ENCODE assay signal across 8 mouse cellular contexts in the genomic region with DNA sequence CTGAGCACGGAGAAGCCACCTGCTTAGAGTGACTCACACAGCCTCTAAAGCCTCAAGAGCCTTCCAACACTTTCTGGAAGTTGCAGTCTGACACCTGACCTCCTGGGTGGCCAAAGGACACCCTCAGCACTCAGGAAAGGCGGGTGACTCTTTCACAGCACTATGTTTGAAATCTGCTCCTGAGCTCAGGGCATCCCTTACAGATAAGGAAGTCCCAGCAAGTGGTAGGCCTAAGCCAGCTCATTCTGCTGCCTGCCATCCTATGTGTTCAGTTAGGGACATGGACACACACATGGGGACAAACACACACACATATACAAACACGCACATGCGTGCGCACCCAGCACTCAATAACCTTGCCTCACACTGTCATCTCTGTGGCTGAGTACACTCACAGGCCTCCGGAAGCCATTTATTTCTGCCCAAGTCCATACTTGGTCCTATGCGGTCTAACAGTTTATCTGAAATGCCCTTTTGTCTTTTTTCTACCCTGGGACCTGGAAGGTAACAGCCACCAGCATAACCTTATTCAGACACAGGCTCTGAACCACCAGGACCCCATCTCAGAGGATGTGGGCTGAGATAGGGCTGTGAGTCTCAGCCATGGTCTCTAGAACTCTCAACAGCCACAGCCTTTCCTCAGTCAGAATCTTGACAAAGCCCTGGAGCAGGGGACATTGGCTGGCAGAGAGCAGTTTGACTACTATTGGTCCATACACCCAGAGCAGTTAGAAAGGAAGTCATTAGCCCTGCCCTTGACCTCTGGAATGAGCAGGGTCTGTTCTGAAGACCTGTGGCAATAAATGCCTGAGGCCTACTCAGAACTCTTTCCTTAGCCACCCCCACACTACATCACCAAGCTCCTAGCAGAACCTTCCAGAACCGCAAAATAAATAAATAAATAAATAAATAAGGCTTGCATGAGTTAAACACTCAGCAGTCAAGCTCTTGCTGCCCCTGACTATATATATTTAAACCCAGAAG. TPM values are rescaled to one million over a fixed set of nuclear protein-coding genes. Genes with fewer than 3 reads are reported as not detected.
DNase-seq lines count a peak whose midpoint lies in the region; ATAC-seq and TF ChIP-seq lines count a peak whose summit lies in the region.

No protein-coding gene starts in this region.

- H3K4me3 ChIP-seq in spleen, adult 2 months (ENCODE audit: extremely low read depth, insufficient read depth, insufficient read length), result no peak overlapping the region
- no peak overlapping the region for H3K4me3 ChIP-seq in limb, embryonic 14.5 days (replicated peaks; ENCODE audit: low read length)

- no peak for ATAC-seq in limb, embryonic 14.5 days (ENCODE audit: low FRiP score, low read depth)

- no peak for TF ChIP-seq POLR2A in spleen, adult 2 months (IDR thresholded peaks at IDR 0.05; ENCODE audit: low read depth, low read length)
- TF ChIP-seq POLR2A in limb, embryonic 14.5 days (IDR thresholded peaks at IDR 0.05; ENCODE audit: borderline replicate concordance, extremely low read depth, insufficient read depth, insufficient read length), result no peak

- H3K36me3 ChIP-seq in spleen, adult 2 months (ENCODE audit: control insufficient read depth, insufficient read depth, low read length), result peaks cover 52% of the 10 kb centered on the region
- H3K36me3 ChIP-seq in limb, embryonic 14.5 days (ENCODE audit: control insufficient read depth, insufficient read depth, low read length), result peaks cover 53% of the 10 kb centered on the region

- peak; percentile 29 for DNase-seq in embryo, embryonic 10 days (ENCODE audit: low spot score)
- DNase-seq in embryo, embryonic 9.5 days (ENCODE audit: extremely low spot score), result no peak
- DNase-seq in spleen, adult 2 months (ENCODE audit: low read depth in 1 of 2, low spot score in 2 of 2), result no peak
- DNase-seq in spleen, postnatal 14 days (ENCODE audit: low spot score in 2 of 2), result no peak
- no peak for DNase-seq in limb, embryonic 14.5 days (ENCODE audit: low spot score)
- DNase-seq in thymus, postnatal 4 days, result peak; percentile 43
- no peak for DNase-seq in cerebellum, postnatal 10 days
- no peak for DNase-seq in gastrocnemius, postnatal 4 days (ENCODE audit: low spot score in 2 of 2)

- no peak for TF ChIP-seq CTCF in spleen, adult 2 months (IDR thresholded peaks at IDR 0.05; ENCODE audit: extremely low read depth, insufficient read depth, insufficient read length, insufficient replicate concordance)

- no peak overlapping the region for H3K4me2 ChIP-seq in limb, embryonic 14.5 days (replicated peaks; ENCODE audit: low read depth, low read length, severe bottlenecking)

- WGBS in spleen, adult 2 months, result 67% methylated on average over 8 of the region's 8 CpGs
- 80% methylated on average over 8 of the region's 8 CpGs for WGBS in limb, embryonic 14.5 days

- no peaks in the 10 kb centered on the region for H3K27me3 ChIP-seq in spleen, adult 2 months (ENCODE audit: control insufficient read depth, insufficient read depth, low read length)
- H3K27me3 ChIP-seq in limb, embryonic 14.5 days (ENCODE audit: control insufficient read depth, insufficient read depth, low read length), result no peaks in the 10 kb centered on the region

- peaks cover 58% of the 10 kb centered on the region for H3K4me1 ChIP-seq in spleen, adult 2 months (ENCODE audit: control insufficient read depth, insufficient read depth, insufficient read length)
- peaks cover 47% of the 10 kb centered on the region for H3K4me1 ChIP-seq in limb, embryonic 14.5 days (ENCODE audit: control insufficient read depth, insufficient read depth, low read length)

- no peak overlapping the region for H3K9ac ChIP-seq in limb, embryonic 14.5 days (ENCODE audit: low read depth, low read length, severe bottlenecking)

- peak overlapping the region; percentile 69 for H3K27ac ChIP-seq in spleen, adult 2 months (ENCODE audit: insufficient read depth, low read length)
- H3K27ac ChIP-seq in limb, embryonic 14.5 days (replicated peaks; ENCODE audit: low read depth, low read length), result peak overlapping the region; percentile 79

- H3K9me3 ChIP-seq in limb, embryonic 14.5 days (ENCODE audit: control insufficient read depth, low read length), result no peaks in the 10 kb centered on the region

RNA-seq across cellular contexts. Expression of gene Myh9, which starts 42.2 kb away (rescaled TPM):
- polyA plus RNA-seq in spleen, adult 2 months (2012; rRNA removed), result 138 and 142 TPM in 2 replicates
- 38.7 and 46.7 TPM in 2 replicates for polyA plus RNA-seq in limb, embryonic 14.5 days (2012; rRNA removed)
- 53.2 and 54.6 TPM in 2 replicates for polyA plus RNA-seq in limb, embryonic 14.5 days (2014; fragmentation: Nextera tagmentation; extraction: Ambion mirVana)
- 100 to 1,000 TPM; 171 to 187 TPM for total RNA-seq in gastrocnemius, postnatal 4 days (2021)

RNA-seq across cellular contexts. Expression of gene Apol8, which starts 43.0 kb away (rescaled TPM):
- 4.3 and 5.9 TPM in 2 replicates for polyA plus RNA-seq in spleen, adult 2 months (2012; rRNA removed)
- 0.14 and 0.19 TPM in 2 replicates for polyA plus RNA-seq in limb, embryonic 14.5 days (2012; rRNA removed)
- polyA plus RNA-seq in limb, embryonic 14.5 days (2014; fragmentation: Nextera tagmentation; extraction: Ambion mirVana), result not detected in 2 replicates
- under 1 TPM in 1 of 2 experiments, not detected in 1; 0.21 TPM for total RNA-seq in gastrocnemius, postnatal 4 days (2021)

Comparison
In these comparisons a context has a peak if more than half of its experiments do, and no peak if none do; other contexts are left out.
1. DNase-seq: peak in embryo, embryonic 10 days (single experiment) and thymus, postnatal 4 days (single experiment); none in embryo, embryonic 9.5 days (single experiment), spleen, adult 2 months (0 of 2), spleen, postnatal 14 days (0 of 2), limb, embryonic 14.5 days (single experiment), cerebellum, postnatal 10 days (0 of 2) and gastrocnemius, postnatal 4 days (0 of 2).